Mouse (Mus musculus): ENCODE measurements around the gene Eif2ak4.

The Eif2ak4 gene

GRCm38 (mm10) chr2:118405568-118405967, 17.1 kb downstream of the Eif2ak4 start:
- DNase-seq = no peak

GRCm38 (mm10) chr2:118406811-118407210, 18.4 kb downstream of the Eif2ak4 start:
- no peak for DNase-seq

GRCm38 (mm10) chr2:118408336-118408895, 20.0 kb downstream of the Eif2ak4 start:
- no peak for DNase-seq

GRCm38 (mm10) chr2:118412821-118413220, 24.4 kb downstream of the Eif2ak4 start:
- no peak for DNase-seq

- DNase-seq = no peak
Observed at GRCm38 (mm10) chr2:118415601-118416355, 27.4 kb downstream of the Eif2ak4 start.

- no peak for DNase-seq
Observed at GRCm38 (mm10) chr2:118418076-118418475, 29.7 kb downstream of the Eif2ak4 start.

- no peak for DNase-seq
Observed at GRCm38 (mm10) chr2:118421951-118422350, 33.5 kb downstream of the Eif2ak4 start.

- no peak for DNase-seq
Observed at GRCm38 (mm10) chr2:118422385-118422784, 34.0 kb downstream of the Eif2ak4 start.

GRCm38 (mm10) chr2:118428296-118428695, 39.9 kb downstream of the Eif2ak4 start:
- no peak for DNase-seq

- DNase-seq = no peak
Observed at GRCm38 (mm10) chr2:118429297-118429696, 40.9 kb downstream of the Eif2ak4 start.

- DNase-seq = no peak
Observed at GRCm38 (mm10) chr2:118430630-118431029, 42.2 kb downstream of the Eif2ak4 start.

GRCm38 (mm10) chr2:118431589-118431988, 43.2 kb downstream of the Eif2ak4 start:
- peak; percentile 48 to 66 for DNase-seq

GRCm38 (mm10) chr2:118442172-118442571, 53.8 kb downstream of the Eif2ak4 start:
- DNase-seq = no peak

- no peak for DNase-seq
Observed at GRCm38 (mm10) chr2:118442723-118443122, 54.3 kb downstream of the Eif2ak4 start.

- peak in 1 of 2 experiments; percentile 24 for DNase-seq
Observed at GRCm38 (mm10) chr2:118445696-118446674, 57.6 kb downstream of the Eif2ak4 start.

GRCm38 (mm10) chr2:118448181-118448580, 59.8 kb downstream of the Eif2ak4 start:
- no peak for DNase-seq

- DNase-seq = no peak
Observed at GRCm38 (mm10) chr2:118451056-118451455, 62.6 kb downstream of the Eif2ak4 start.

- no peak for DNase-seq
Observed at GRCm38 (mm10) chr2:118457029-118457428, 68.6 kb downstream of the Eif2ak4 start.

GRCm38 (mm10) chr2:118457463-118458261, 69.2 kb downstream of the Eif2ak4 start:
- no peak for DNase-seq

- no peak for DNase-seq
Observed at GRCm38 (mm10) chr2:118461480-118462165, 73.2 kb downstream of the Eif2ak4 start.

- no peak for DNase-seq
Observed at GRCm38 (mm10) chr2:118463480-118463879, 75.1 kb downstream of the Eif2ak4 start.

- no peak for DNase-seq
Observed at GRCm38 (mm10) chr2:118464450-118464849, 76.0 kb downstream of the Eif2ak4 start.
